Mouse (Mus musculus): ENCODE measurements at regions not wholly inside any gene's neighbourhood (a gene's known extent, or its start where the extent isn't known, plus 50 kb on each side); places are given as distances from the start of the nearest gene placed in this dataset.

- TF ChIP-seq MAX (IDR thresholded peaks at IDR 0.05; ENCODE audit: low read depth) (no peak), CEBPB (IDR thresholded peaks at IDR 0.05; ENCODE audit: insufficient read depth, poor library complexity, severe bottlenecking) (no peak), POLR2AphosphoS2 (IDR thresholded peaks at IDR 0.05; ENCODE audit: insufficient read length, low read depth) (no peak), E2F4 (IDR thresholded peaks at IDR 0.05; ENCODE audit: insufficient read depth) (no peak), TCF3 (IDR thresholded peaks at IDR 0.05; ENCODE audit: insufficient read length, low read depth) (no peak), TCF12 (IDR thresholded peaks at IDR 0.05; ENCODE audit: insufficient read depth, poor library complexity, severe bottlenecking) (no peak), SRF (IDR thresholded peaks at IDR 0.05; ENCODE audit: control insufficient read depth, insufficient read length, low read depth) (no peak), POLR2A (IDR thresholded peaks at IDR 0.05; ENCODE audit: insufficient read length, low read depth) (no peak), MYOD1 (IDR thresholded peaks at IDR 0.05; ENCODE audit: control insufficient read depth in 1 of 3, insufficient read length in 2 of 3, low read depth in 2 of 3) (no peak), MYOG (IDR thresholded peaks at IDR 0.05; ENCODE audit: control insufficient read depth in 1 of 3, insufficient read depth in 1 of 3, insufficient read length in 2 of 3, low read depth in 2 of 3) (no peak), REST (IDR thresholded peaks at IDR 0.05; ENCODE audit: insufficient read depth, insufficient read length) (no peak), USF1 (IDR thresholded peaks at IDR 0.05; ENCODE audit: low read depth) (no peak)
- no peak overlapping the region for H3ac ChIP-seq (ENCODE audit: control insufficient read depth, insufficient read length)
- no peaks in the 10 kb centered on the region for H3K79me2 ChIP-seq (ENCODE audit: control insufficient read depth, insufficient read depth)
- no peak overlapping the region for H3K4me3 ChIP-seq
- no peaks in the 10 kb centered on the region for H3K27me3 ChIP-seq (ENCODE audit: control insufficient read depth, insufficient read depth, insufficient read length)
- no peaks in the 10 kb centered on the region for H3K36me3 ChIP-seq (ENCODE audit: control insufficient read depth, insufficient read depth)
- no peak overlapping the region for H3K4me2 ChIP-seq (ENCODE audit: low read depth)
These were observed 179.0 kb upstream of the Meis1 start for GRCm38 (mm10) chr11:19197790-19198189.

- no peaks in the 10 kb centered on the region for H3K79me2 ChIP-seq (ENCODE audit: control insufficient read depth, insufficient read depth)
These were observed 184.1 kb upstream of the Meis1 start for GRCm38 (mm10) chr11:19202602-19203517.

GRCm38 (mm10) chr11:19203518-19203900 is 184.7 kb upstream of the Meis1 start:
- Histone ChIP-seq H3K27me3 (ENCODE audit: control insufficient read depth, insufficient read depth, insufficient read length) (no peaks in the 10 kb centered on the region), H3K36me3 (ENCODE audit: control insufficient read depth, insufficient read depth) (no peaks in the 10 kb centered on the region), H3ac (ENCODE audit: control insufficient read depth, insufficient read length) (no peak overlapping the region), H3K4me3 (no peak overlapping the region), H3K4me2 (ENCODE audit: low read depth) (no peak overlapping the region), H3K79me2 (ENCODE audit: control insufficient read depth, insufficient read depth) (no peaks in the 10 kb centered on the region)
- TF ChIP-seq USF1 (IDR thresholded peaks at IDR 0.05; ENCODE audit: low read depth) (no peak), SRF (IDR thresholded peaks at IDR 0.05; ENCODE audit: control insufficient read depth, insufficient read length, low read depth) (no peak), POLR2AphosphoS2 (IDR thresholded peaks at IDR 0.05; ENCODE audit: insufficient read length, low read depth) (no peak), CEBPB (IDR thresholded peaks at IDR 0.05; ENCODE audit: insufficient read depth, poor library complexity, severe bottlenecking) (no peak), MYOG (IDR thresholded peaks at IDR 0.05; ENCODE audit: control insufficient read depth in 1 of 3, insufficient read depth in 1 of 3, insufficient read length in 2 of 3, low read depth in 2 of 3) (no peak), E2F4 (IDR thresholded peaks at IDR 0.05; ENCODE audit: insufficient read depth) (no peak), TCF12 (IDR thresholded peaks at IDR 0.05; ENCODE audit: insufficient read depth, poor library complexity, severe bottlenecking) (no peak), TCF3 (IDR thresholded peaks at IDR 0.05; ENCODE audit: insufficient read length, low read depth) (no peak), MYOD1 (IDR thresholded peaks at IDR 0.05; ENCODE audit: control insufficient read depth in 1 of 3, insufficient read length in 2 of 3, low read depth in 2 of 3) (no peak)

More at GRCm38 (mm10) chr11:19202602-19203517, 184.1 kb upstream of the Meis1 start:
- H3K36me3 ChIP-seq (ENCODE audit: control insufficient read depth, insufficient read depth), result no peaks in the 10 kb centered on the region
- no peaks in the 10 kb centered on the region for H3K27me3 ChIP-seq (ENCODE audit: control insufficient read depth, insufficient read depth, insufficient read length)
- no peak overlapping the region for H3K4me3 ChIP-seq
- no peak overlapping the region for H3ac ChIP-seq (ENCODE audit: control insufficient read depth, insufficient read length)
- H3K4me2 ChIP-seq (ENCODE audit: low read depth), result no peak overlapping the region
- TF ChIP-seq POLR2AphosphoS2 (IDR thresholded peaks at IDR 0.05; ENCODE audit: insufficient read length, low read depth) (no peak), USF1 (IDR thresholded peaks at IDR 0.05; ENCODE audit: low read depth) (no peak), TCF3 (IDR thresholded peaks at IDR 0.05; ENCODE audit: insufficient read length, low read depth) (no peak), REST (IDR thresholded peaks at IDR 0.05; ENCODE audit: insufficient read depth, insufficient read length) (no peak), MYOD1 (IDR thresholded peaks at IDR 0.05; ENCODE audit: control insufficient read depth in 1 of 3, insufficient read length in 2 of 3, low read depth in 2 of 3) (no peak), POLR2A (IDR thresholded peaks at IDR 0.05; ENCODE audit: insufficient read length, low read depth) (no peak), E2F4 (IDR thresholded peaks at IDR 0.05; ENCODE audit: insufficient read depth) (no peak), MYOG (IDR thresholded peaks at IDR 0.05; ENCODE audit: control insufficient read depth in 1 of 3, insufficient read depth in 1 of 3, insufficient read length in 2 of 3, low read depth in 2 of 3) (no peak)

GRCm38 (mm10) chr11:19203968-19204367 is 185.2 kb upstream of the Meis1 start:
- Histone ChIP-seq H3K4me2 (ENCODE audit: low read depth) (no peak overlapping the region), H3ac (ENCODE audit: control insufficient read depth, insufficient read length) (no peak overlapping the region), H3K27me3 (ENCODE audit: control insufficient read depth, insufficient read depth, insufficient read length) (no peaks in the 10 kb centered on the region), H3K36me3 (ENCODE audit: control insufficient read depth, insufficient read depth) (no peaks in the 10 kb centered on the region), H3K4me3 (no peak overlapping the region), H3K79me2 (ENCODE audit: control insufficient read depth, insufficient read depth) (no peaks in the 10 kb centered on the region)
- TF ChIP-seq MAX (IDR thresholded peaks at IDR 0.05; ENCODE audit: low read depth) (no peak), TCF12 (IDR thresholded peaks at IDR 0.05; ENCODE audit: insufficient read depth, poor library complexity, severe bottlenecking) (no peak), TCF3 (IDR thresholded peaks at IDR 0.05; ENCODE audit: insufficient read length, low read depth) (no peak), CEBPB (IDR thresholded peaks at IDR 0.05; ENCODE audit: insufficient read depth, poor library complexity, severe bottlenecking) (no peak), E2F4 (IDR thresholded peaks at IDR 0.05; ENCODE audit: insufficient read depth) (no peak), MYOG (IDR thresholded peaks at IDR 0.05; ENCODE audit: control insufficient read depth in 1 of 3, insufficient read depth in 1 of 3, insufficient read length in 2 of 3, low read depth in 2 of 3) (no peak), REST (IDR thresholded peaks at IDR 0.05; ENCODE audit: insufficient read depth, insufficient read length) (no peak), MYOD1 (IDR thresholded peaks at IDR 0.05; ENCODE audit: control insufficient read depth in 1 of 3, insufficient read length in 2 of 3, low read depth in 2 of 3) (no peak), USF1 (IDR thresholded peaks at IDR 0.05; ENCODE audit: low read depth) (no peak), POLR2A (IDR thresholded peaks at IDR 0.05; ENCODE audit: insufficient read length, low read depth) (no peak), SRF (IDR thresholded peaks at IDR 0.05; ENCODE audit: control insufficient read depth, insufficient read length, low read depth) (no peak), POLR2AphosphoS2 (IDR thresholded peaks at IDR 0.05; ENCODE audit: insufficient read length, low read depth) (no peak)
